In the genomic region with DNA sequence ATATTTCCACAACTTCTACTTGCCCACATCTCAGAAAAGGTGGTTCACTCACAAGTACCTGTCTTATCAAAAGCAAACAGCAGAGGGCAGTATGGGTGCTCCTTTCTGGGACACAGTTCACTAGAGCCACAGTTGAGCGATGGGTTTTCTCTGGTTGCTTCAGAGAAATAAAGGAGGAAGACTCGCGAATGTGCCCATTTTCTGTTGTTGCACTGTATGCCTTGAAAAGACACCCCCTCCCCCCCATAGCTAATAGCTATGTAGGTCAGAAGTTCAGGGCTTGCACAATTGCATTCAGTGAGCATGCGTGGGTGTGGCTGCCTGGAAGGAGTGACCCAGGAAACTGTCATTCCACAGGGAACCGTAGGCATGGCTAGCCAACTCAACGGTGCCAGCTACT, we compare ENCODE assay signal across 7 mouse cellular contexts. TPM values are rescaled to one million over a fixed set of nuclear protein-coding genes. Genes with fewer than 3 reads are reported as not detected.
A peak's percentile ranks its signal among the peaks of the same experiment; 100 is the strongest.
DNase-seq lines count a peak whose midpoint lies in the region; ATAC-seq and TF ChIP-seq lines count a peak whose summit lies in the region.

No protein-coding gene starts in this region.

- peak; percentile 87 for DNase-seq in adrenal gland, postnatal 10 days
- peak; percentile 57 for DNase-seq in embryonic facial prominence, embryonic 10.5 days (ENCODE audit: low spot score)
- peak; percentile 36 to 65 for DNase-seq in left cerebral cortex, postnatal 36 days (ENCODE audit: low spot score in 2 of 2)

- 48% methylated on average over 6 of the region's 6 CpGs for whole genome bisulfite sequencing in embryonic facial prominence, embryonic 10.5 days
- 10% methylated on average over 6 of the region's 6 CpGs for WGBS in intestine, postnatal 0 days
- WGBS in midbrain, embryonic 12.5 days = 46% methylated on average over 6 of the region's 6 CpGs
- 3% methylated on average over 6 of the region's 6 CpGs for WGBS in small intestine, adult 2 months

- H3K27ac ChIP-seq in embryonic facial prominence, embryonic 10.5 days (replicated peaks) = no peak overlapping the region
- no peak overlapping the region for H3K27ac ChIP-seq in intestine, postnatal 0 days (ENCODE audit: low read depth, low read length)
- H3K27ac ChIP-seq in midbrain, embryonic 12.5 days (replicated peaks) = no peak overlapping the region
- H3K27ac ChIP-seq in small intestine, adult 2 months (ENCODE audit: insufficient read depth, low read depth, low read length) = no peak overlapping the region

- no peaks in the 10 kb centered on the region for H3K36me3 ChIP-seq in embryonic facial prominence, embryonic 10.5 days (replicated peaks)
- H3K36me3 ChIP-seq in intestine, postnatal 0 days (ENCODE audit: control insufficient read depth, insufficient read depth) = no peaks in the 10 kb centered on the region
- no peaks in the 10 kb centered on the region for H3K36me3 ChIP-seq in midbrain, embryonic 12.5 days
- H3K36me3 ChIP-seq in small intestine, adult 2 months (ENCODE audit: control insufficient read depth, insufficient read depth, low read length) = no peaks in the 10 kb centered on the region

- no peak overlapping the region for H3K4me3 ChIP-seq in embryonic facial prominence, embryonic 10.5 days
- no peak overlapping the region for H3K4me3 ChIP-seq in intestine, postnatal 0 days (ENCODE audit: low read depth, low read length)
- H3K4me3 ChIP-seq in midbrain, embryonic 12.5 days = no peak overlapping the region
- peak overlapping the region; percentile 8; the same call in 1 of the 2 replicates for H3K4me3 ChIP-seq in small intestine, adult 2 months (ENCODE audit: low read depth, low read length)

- ATAC-seq in granulocyte monocyte progenitor cell, adult 5-6 weeks (replicated peaks; ENCODE audit: poor library complexity, severe bottlenecking) = peak; percentile 77
- peak; percentile 90 for ATAC-seq in intestine, postnatal 0 days
- ATAC-seq in midbrain, embryonic 12.5 days (ENCODE audit: low FRiP score, low read depth) = no peak; the same call in 1 of the 2 replicates

- H3K4me2 ChIP-seq in intestine, postnatal 0 days (replicated peaks; ENCODE audit: low read depth) = peak overlapping the region; percentile 54
- peak overlapping the region; percentile 19; the same call in 1 of the 2 replicates for H3K4me2 ChIP-seq in midbrain, embryonic 12.5 days (replicated peaks)

- H3K9me3 ChIP-seq in embryonic facial prominence, embryonic 10.5 days = no peaks in the 10 kb centered on the region
- H3K9me3 ChIP-seq in intestine, postnatal 0 days (ENCODE audit: control insufficient read depth) = no peaks in the 10 kb centered on the region
- no peaks in the 10 kb centered on the region for H3K9me3 ChIP-seq in midbrain, embryonic 12.5 days

- H3K9ac ChIP-seq in intestine, postnatal 0 days (ENCODE audit: low read depth, low read length) = no peak overlapping the region
- no peak overlapping the region for H3K9ac ChIP-seq in midbrain, embryonic 12.5 days (replicated peaks)

- no peak for TF ChIP-seq POLR2A in small intestine, adult 2 months (IDR thresholded peaks at IDR 0.05; ENCODE audit: low read depth, low read length)

- peak; percentile 93 for TF ChIP-seq CTCF in intestine, postnatal 0 days (IDR thresholded peaks at IDR 0.05; ENCODE audit: low read depth)
- TF ChIP-seq CTCF in small intestine, adult 2 months (IDR thresholded peaks at IDR 0.05; ENCODE audit: extremely low read depth, insufficient read length, insufficient replicate concordance, low read depth, low read length) = peak; percentile 42; the same call in 1 of the 2 replicates

- H3K27me3 ChIP-seq in embryonic facial prominence, embryonic 10.5 days (replicated peaks; ENCODE audit: low read depth, poor library complexity, severe bottlenecking) = no peaks in the 10 kb centered on the region
- no peaks in the 10 kb centered on the region for H3K27me3 ChIP-seq in intestine, postnatal 0 days (replicated peaks; ENCODE audit: control insufficient read depth, insufficient read depth, low read length)
- no peaks in the 10 kb centered on the region for H3K27me3 ChIP-seq in midbrain, embryonic 12.5 days
- H3K27me3 ChIP-seq in small intestine, adult 2 months (ENCODE audit: control insufficient read depth, insufficient read depth, low read length) = no peaks in the 10 kb centered on the region

- H3K4me1 ChIP-seq in embryonic facial prominence, embryonic 10.5 days = no peaks in the 10 kb centered on the region
- no peaks in the 10 kb centered on the region for H3K4me1 ChIP-seq in intestine, postnatal 0 days (replicated peaks; ENCODE audit: control insufficient read depth, insufficient read depth, low read length)
- 0 out of 2 replicates have a peak, but pooled peaks cover 3% of the 10 kb centered on the region for H3K4me1 ChIP-seq in midbrain, embryonic 12.5 days
- no peaks in the 10 kb centered on the region for H3K4me1 ChIP-seq in small intestine, adult 2 months (ENCODE audit: control insufficient read depth, insufficient read depth, insufficient read length, low read length)

- intact Hi-C loops in left cerebral cortex, postnatal 36 days (cut with DNase I) = loop anchor here (5.0 kb wide), 1 partner anchor 208 kb away; no protein-coding TSS in a partner anchor

RNA-seq across cellular contexts. Expression of gene Slc44a1, which starts 55.5 kb away (rescaled TPM):
- total RNA-seq in adrenal gland, postnatal 10 days (2021) = 10 to 100 TPM; 69.5 to 75.8 TPM
- polyA plus RNA-seq in embryonic facial prominence, embryonic 10.5 days (2016; fragmentation: Nextera tagmentation; extraction: Ambion mirVana) = 14.6 and 16.4 TPM in 2 replicates
- 2.2 and 4.3 TPM in 2 replicates for total RNA-seq in granulocyte monocyte progenitor cell, adult 5-6 weeks (2014; fragmentation: Nextera tagmentation)
- total RNA-seq in granulocyte monocyte progenitor cell, adult 5-6 weeks (2017) = 1.9 and 2.0 TPM in 2 replicates
- polyA plus RNA-seq in intestine, postnatal 0 days (2015; fragmentation: Nextera tagmentation; extraction: Ambion mirVana) = 27.9 and 28.3 TPM in 2 replicates
- total RNA-seq in left cerebral cortex, postnatal 36 days (2021) = 10 to 100 TPM; 67.4 to 86.4 TPM
- 17.6 and 18.9 TPM in 2 replicates for polyA plus RNA-seq in midbrain, embryonic 12.5 days (2016; fragmentation: Nextera tagmentation; extraction: Ambion mirVana)
- polyA plus RNA-seq in small intestine, adult 2 months (2012; rRNA removed) = 23.1 and 71.5 TPM in 2 replicates
